ENCODE assay signal across 35 mouse cellular contexts in the genomic region with DNA sequence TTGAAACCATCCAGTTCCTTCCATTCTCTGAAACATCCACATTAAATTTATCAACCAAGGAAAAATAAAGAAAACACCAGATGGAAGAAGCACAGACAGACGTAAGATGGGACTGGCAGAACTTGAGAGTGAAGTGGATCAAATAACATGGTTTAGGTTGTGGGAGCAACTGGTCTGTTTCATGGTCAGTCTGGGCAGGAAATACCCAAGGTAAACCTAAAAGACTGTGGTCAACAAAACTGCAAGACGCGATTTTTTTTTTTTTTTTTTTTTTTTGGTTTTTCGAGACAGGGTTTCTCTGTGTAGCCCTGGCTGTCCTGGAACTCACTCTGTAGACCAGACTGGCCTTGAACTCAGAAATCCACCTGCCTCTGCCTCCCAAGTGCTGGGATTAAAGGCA. TPM values are rescaled to one million over a fixed set of nuclear protein-coding genes. Genes with fewer than 3 reads are reported as not detected.
"Had no signal": no experiment of that assay in that cellular context is flagged by ENCODE, and none has a peak within 500 bp of the region (broad histone marks: within the 10 kb centered on the region; RNA-seq: fewer than 3 reads in every experiment).

No protein-coding gene starts in this region.

RNA-seq across cellular contexts. Expression of a gene that starts 54.9 kb away (rescaled TPM):
- total RNA-seq: gastrocnemius, adult 2 months; gastrocnemius, postnatal 10 days; gastrocnemius, postnatal 25 days; gastrocnemius, postnatal 4 days; granulocyte monocyte progenitor cell, adult 5-6 weeks; heart, adult 18-20 months; heart, adult 8-10 months; heart, postnatal 10 days; heart, postnatal 25 days; heart, postnatal 4 days; layer of hippocampus, adult 18-20 months; layer of hippocampus, adult 8-10 months; layer of hippocampus, postnatal 14 days; layer of hippocampus, postnatal 36 days; left cerebral cortex, adult 18-20 months; left cerebral cortex, adult 8-10 months; left cerebral cortex, postnatal 10 days; left cerebral cortex, postnatal 25 days; left cerebral cortex, postnatal 4 days; liver, adult 2 months had no signal
- polyA plus RNA-seq: heart, embryonic 12.5 days; heart, embryonic 16.5 days; hindbrain, embryonic 10.5 days; hindbrain, embryonic 12.5 days; hindbrain, embryonic 14.5 days; hindbrain, embryonic 16.5 days; intestine, embryonic 14.5 days; intestine, embryonic 16.5 days; kidney, adult 2 months; kidney, postnatal 0 days; large intestine, adult 2 months; limb, embryonic 11.5 days; limb, embryonic 13.5 days; limb, embryonic 15.5 days; liver, adult 2 months; liver, embryonic 12.5 days had no signal
